Mouse (Mus musculus) embryonic facial prominence, embryonic 13.5 days (tissue): ENCODE results near the gene Rhbdl3. TPM values are rescaled to one million over a fixed set of nuclear protein-coding genes. Genes with fewer than 3 reads are reported as not detected.
"Not testable (repeated sequence)": the region's sequence is repeated elsewhere in the genome, so short reads cannot be mapped to it uniquely, and the experiment has no call there.

ENCODE experiments used
- ATAC-seq: fragments of 200-750 bp; cut with Nextera tagmentation; 2 replicates; pipeline ENCODE4 v1.8.0; 2017; ENCODE audit warnings: low read depth; ENCODE audit not compliant: insufficient number of reproducible peaks, insufficient read depth, low FRiP score, low TSS enrichment
- H3K27ac ChIP-seq: fragments of 300-500 bp; sonication (generic); 2 replicates; pipeline ENCODE4 v1.5.1; 2015; ENCODE audit warnings: moderate library complexity, mild to moderate bottlenecking, inconsistent platforms
- H3K27me3 ChIP-seq: fragments of 300-500 bp; sonication (generic); 2 replicates; pipeline ENCODE4 v1.6.1; 2015; ENCODE audit warnings: mild to moderate bottlenecking, inconsistent platforms
- H3K36me3 ChIP-seq: fragments of 300-500 bp; sonication (generic); 2 replicates; pipeline ENCODE4 v1.6.1; 2015; ENCODE audit warnings: mild to moderate bottlenecking, inconsistent platforms
- H3K4me1 ChIP-seq: fragments of 300-500 bp; sonication (generic); 2 replicates; pipeline ENCODE4 v1.6.1; 2015; ENCODE audit warnings: inconsistent platforms
- H3K4me2 ChIP-seq: fragments of 300-500 bp; sonication (generic); 2 replicates; pipeline ENCODE4 v1.6.1; 2015; ENCODE audit warnings: moderate library complexity, mild to moderate bottlenecking, inconsistent platforms
- H3K4me3 ChIP-seq: fragments of 300-500 bp; sonication (generic); 2 replicates; pipeline ENCODE4 v1.5.1; 2015; ENCODE audit warnings: mild to moderate bottlenecking, inconsistent platforms
- H3K9ac ChIP-seq: fragments of 300-500 bp; sonication (generic); 2 replicates; pipeline ENCODE4 v1.6.1; 2015; ENCODE audit warnings: mild to moderate bottlenecking, inconsistent platforms
- H3K9me3 ChIP-seq: fragments of 300-500 bp; sonication (generic); 2 replicates; pipeline ENCODE4 v1.6.1; 2016; ENCODE audit warnings: inconsistent platforms
- WGBS: fragments of 180-500 bp; shearing (Covaris S2); methylation state at CpG from one replicate; pipeline ENCODE4 v1.1.7; 2015; ENCODE audit warnings: mixed read lengths; 5-methylcytosine and 5-hydroxymethylcytosine counted together
- polyA plus RNA-seq: library from polyadenylated mRNA; unstranded; fragments of >200 nt; fragmentation: Nextera tagmentation; extraction: Ambion mirVana; gene quantifications from 2 replicates; pipeline ENCODE4 v1.2.1, GENCODE M21; 2015

Rhbdl3 gene
- polyA plus RNA-seq, 1 experiment from 2014 or later: 6.6 TPM

GRCm38 (mm10) chr11:80376651-80377050, 75.9 kb downstream of the Rhbdl3 start:
- H3K27ac ChIP-seq: no peak overlapping the region
- H3K27me3 ChIP-seq: no peaks in the 10 kb centered on the region
- H3K9me3 ChIP-seq: no peaks in the 10 kb centered on the region
- peaks cover 30% of the 10 kb centered on the region for H3K36me3 ChIP-seq
- H3K9ac ChIP-seq: no peak overlapping the region
- no peak for ATAC-seq
- H3K4me3 ChIP-seq: no peak overlapping the region; the same call in 1 of the 2 replicates
- 65% methylated on average over 4 of the region's 4 CpGs for WGBS
- H3K4me2 ChIP-seq: peak overlapping the region; percentile 82
- peaks cover 12% of the 10 kb centered on the region for H3K4me1 ChIP-seq

- ATAC-seq: 0 out of 2 replicates have a peak, but pooled peaks have one; percentile 60
- Histone ChIP-seq H3K9ac (peak within 1 kb of the TSS; percentile 97), H3K4me3 (peak within 1 kb of the TSS; percentile 88), H3K9me3 (no peaks in the 10 kb centered on the region), H3K27ac (peak within 1 kb of the TSS; percentile 86), H3K36me3 (peaks cover 26% of the 10 kb centered on the region), H3K4me1 (peaks cover 12% of the 10 kb centered on the region), H3K27me3 (no peaks in the 10 kb centered on the region), H3K4me2 (peak within 1 kb of the TSS; percentile 82)
- 1% methylated on average over 43 of the region's 43 CpGs for WGBS
These were observed 77.2 kb downstream of the Rhbdl3 start, which contains the start of gene 5730455P16Rik for GRCm38 (mm10) chr11:80377712-80378451. 5730455P16Rik (minus strand) TSS chr11:80378034.

GRCm38 (mm10) chr11:80378452-80379068, 77.8 kb downstream of the Rhbdl3 start:
- not testable (repeated sequence) for H3K9me3 ChIP-seq, H3K27me3 ChIP-seq, ATAC-seq
- Histone ChIP-seq H3K36me3 (peaks cover 19% of the 10 kb centered on the region), H3K27ac (0 out of 2 replicates have a peak overlapping the region, but pooled peaks have one; percentile 11), H3K4me3 (peak overlapping the region; percentile 88), H3K4me1 (peaks cover 12% of the 10 kb centered on the region), H3K9ac (peak overlapping the region; percentile 97), H3K4me2 (peak overlapping the region; percentile 82)
- 59% methylated on average over 2 of the region's 2 CpGs for WGBS

GRCm38 (mm10) chr11:80379184-80379583, 78.5 kb downstream of the Rhbdl3 start:
- 91% methylated on average over 7 of the region's 7 CpGs for WGBS
- Histone ChIP-seq H3K36me3 (peaks cover 13% of the 10 kb centered on the region), H3K4me1 (peaks cover 12% of the 10 kb centered on the region)
- H3K9me3 ChIP-seq, H3K9ac ChIP-seq, H3K4me2 ChIP-seq, H3K27me3 ChIP-seq, ATAC-seq, H3K4me3 ChIP-seq, H3K27ac ChIP-seq: not testable (repeated sequence)

GRCm38 (mm10) chr11:80382626-80383018, 81.9 kb downstream of the Rhbdl3 start:
- H3K4me1 ChIP-seq: peaks cover 21% of the 10 kb centered on the region
- H3K27me3 ChIP-seq: no peaks in the 10 kb centered on the region
- no peak for ATAC-seq
- peak overlapping the region; percentile 94 for H3K4me3 ChIP-seq
- H3K9me3 ChIP-seq: no peaks in the 10 kb centered on the region
- peak overlapping the region; percentile 99 for H3K9ac ChIP-seq
- WGBS: 5% methylated on average over 12 of the region's 12 CpGs
- H3K36me3 ChIP-seq: peaks cover 17% of the 10 kb centered on the region
- H3K27ac ChIP-seq: peak overlapping the region; percentile 92
- H3K4me2 ChIP-seq: peak overlapping the region; percentile 65

- peaks cover 21% of the 10 kb centered on the region for H3K4me1 ChIP-seq
- H3K9ac ChIP-seq: peak within 1 kb of the TSS; percentile 99
- no peaks in the 10 kb centered on the region for H3K27me3 ChIP-seq
- WGBS: under 1% methylated on average over 33 of the region's 33 CpGs
- peaks cover 22% of the 10 kb centered on the region for H3K36me3 ChIP-seq
- no peaks in the 10 kb centered on the region for H3K9me3 ChIP-seq
- ATAC-seq: peak; percentile 92
- H3K4me3 ChIP-seq: peak within 1 kb of the TSS; percentile 94
- peak within 1 kb of the TSS; percentile 93 for H3K4me2 ChIP-seq
- peak within 1 kb of the TSS; percentile 92 for H3K27ac ChIP-seq
These were observed 82.4 kb downstream of the Rhbdl3 start, which contains the start of gene Zfp207 for GRCm38 (mm10) chr11:80383019-80383625. Zfp207 (plus strand) TSS chr11:80383279.

- peaks cover 27% of the 10 kb centered on the region for H3K36me3 ChIP-seq
- peak overlapping the region; percentile 99 for H3K9ac ChIP-seq
- H3K4me3 ChIP-seq: peak overlapping the region; percentile 94
- under 1% methylated on average over 20 of the region's 20 CpGs for WGBS
- H3K27me3 ChIP-seq: no peaks in the 10 kb centered on the region
- no peaks in the 10 kb centered on the region for H3K9me3 ChIP-seq
- peak overlapping the region; percentile 92 for H3K27ac ChIP-seq
- H3K4me2 ChIP-seq: peak overlapping the region; percentile 65
- H3K4me1 ChIP-seq: peaks cover 21% of the 10 kb centered on the region
- ATAC-seq: 0 out of 2 replicates have a peak, but pooled peaks have one; percentile 4
These were observed 82.9 kb downstream of the Rhbdl3 start for GRCm38 (mm10) chr11:80383626-80384046.

- Histone ChIP-seq H3K27ac (no peak overlapping the region; the same call in 1 of the 2 replicates), H3K4me1 (peaks cover 21% of the 10 kb centered on the region), H3K9ac (peak overlapping the region; percentile 75), H3K4me2 (peak overlapping the region; percentile 93), H3K27me3 (no peaks in the 10 kb centered on the region), H3K4me3 (peak overlapping the region; percentile 94), H3K9me3 (no peaks in the 10 kb centered on the region), H3K36me3 (peaks cover 33% of the 10 kb centered on the region)
- ATAC-seq: no peak
These were observed 83.7 kb downstream of the Rhbdl3 start for GRCm38 (mm10) chr11:80384461-80384860.

- WGBS: 59% methylated on average over 4 of the region's 4 CpGs
- H3K4me2 ChIP-seq: peak overlapping the region; percentile 93
- no peaks in the 10 kb centered on the region for H3K9me3 ChIP-seq
- H3K36me3 ChIP-seq: peaks cover 36% of the 10 kb centered on the region
- H3K9ac ChIP-seq: peak overlapping the region; percentile 75
- H3K4me3 ChIP-seq: peak overlapping the region; percentile 94
- H3K27me3 ChIP-seq: no peaks in the 10 kb centered on the region
- ATAC-seq: no peak
- H3K27ac ChIP-seq: no peak overlapping the region
- peaks cover 21% of the 10 kb centered on the region for H3K4me1 ChIP-seq
These were observed 84.3 kb downstream of the Rhbdl3 start for GRCm38 (mm10) chr11:80385055-80385454.

GRCm38 (mm10) chr11:80386790-80387189, 86.1 kb downstream of the Rhbdl3 start:
- Histone ChIP-seq H3K4me2 (peak overlapping the region; percentile 93), H3K27ac (no peak overlapping the region), H3K4me3 (no peak overlapping the region), H3K4me1 (peaks cover 21% of the 10 kb centered on the region), H3K36me3 (peaks cover 46% of the 10 kb centered on the region), H3K27me3 (no peaks in the 10 kb centered on the region), H3K9ac (no peak overlapping the region), H3K9me3 (no peaks in the 10 kb centered on the region)
- ATAC-seq: no peak
- 81% methylated on average over 2 of the region's 2 CpGs for WGBS

- 86% methylated on average over 1 of the region's 1 CpGs for WGBS
- ATAC-seq: no peak
- peaks cover 65% of the 10 kb centered on the region for H3K36me3 ChIP-seq
These were observed 89.2 kb downstream of the Rhbdl3 start for GRCm38 (mm10) chr11:80389885-80390284.

More at GRCm38 (mm10) chr11:80389885-80390284, 89.2 kb downstream of the Rhbdl3 start:
- H3K27me3 ChIP-seq: no peaks in the 10 kb centered on the region
- peaks cover 16% of the 10 kb centered on the region for H3K4me1 ChIP-seq
- no peak overlapping the region for H3K4me2 ChIP-seq
- H3K4me3 ChIP-seq: no peak overlapping the region
- no peak overlapping the region for H3K27ac ChIP-seq
- H3K9me3 ChIP-seq: no peaks in the 10 kb centered on the region
- H3K9ac ChIP-seq: no peak overlapping the region
